Mouse (Mus musculus) cerebellum, postnatal 10 days (tissue): Measurements from ENCODE around the gene Olfr1200.

ENCODE experiments used
- DNase-seq, 2 experiments: peaks; one replicate each; pipeline ENCODE4 v3.0.0; 2021; ENCODE audit warnings: mixed read lengths in 2 of 2

Gene Olfr1200

GRCm38 (mm10) chr2:88770388-88770787, at the start of gene Olfr1200:
TSS of gene Olfr1200 (minus strand) at chr2:88770488.
- no peak for DNase-seq

- DNase-seq, result no peak
These were observed 43.9 kb upstream of the Olfr1200 start, which contains the start of gene Olfr1202 for GRCm38 (mm10) chr2:88814196-88814595. TSS of gene Olfr1202 (plus strand) at chr2:88814496.

- DNase-seq, result no peak
These were observed 22.4 kb upstream of the Olfr1200 start, which contains the start of gene Olfr1201 for GRCm38 (mm10) chr2:88792736-88793135. TSS of gene Olfr1201 (plus strand) at chr2:88793036.

GRCm38 (mm10) chr2:88760369-88760768, 9.9 kb downstream of the Olfr1200 start, which contains the start of gene Olfr1199:
TSS of gene Olfr1199 (minus strand) at chr2:88760469.
- DNase-seq, result no peak

GRCm38 (mm10) chr2:88751270-88751669, 19.0 kb downstream of the Olfr1200 start, which contains the start of gene Olfr1198:
TSS of gene Olfr1198 (minus strand) at chr2:88751370.
- no peak for DNase-seq

- no peak for DNase-seq
These were observed 26.9 kb downstream of the Olfr1200 start for GRCm38 (mm10) chr2:88743379-88743778.

- no peak for DNase-seq
These were observed 38.0 kb downstream of the Olfr1200 start, which contains the start of gene Olfr1197 for GRCm38 (mm10) chr2:88732266-88732665. TSS of gene Olfr1197 (minus strand) at chr2:88732366.
